Mouse (Mus musculus): ENCODE data around the gene Twistnb.
A peak's percentile ranks its signal among the peaks of the same experiment; 100 is the strongest.

Twistnb gene

GRCm38 (mm10) chr12:33429387-33430160 lies at the start of gene Twistnb:
TSS of gene Twistnb (plus strand) at chr12:33429635.
- DNase-seq (ENCODE audit: low read depth, low spot score) = peak; percentile 98

DNA sequence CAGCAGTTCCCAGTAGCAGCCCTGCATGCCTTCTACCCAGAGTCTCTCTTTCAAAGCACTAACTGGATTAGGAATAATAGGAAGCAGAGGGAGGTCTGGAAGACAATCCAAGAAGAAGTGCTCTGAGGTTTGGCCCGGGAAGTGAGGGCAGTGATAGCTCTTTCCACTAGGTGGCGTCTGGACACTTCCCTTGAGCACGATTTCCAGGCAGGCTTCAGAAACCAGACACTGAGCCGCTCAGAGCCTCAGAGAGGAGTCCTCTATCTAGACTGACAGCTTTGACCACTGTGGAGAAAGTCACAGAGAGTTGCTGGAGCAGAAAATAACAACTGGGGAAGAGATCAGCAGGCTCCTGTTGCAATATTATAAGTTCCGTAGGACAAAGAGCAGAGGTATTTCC lies 40.6 kb upstream of the Twistnb start:
- peak; percentile 85 for DNase-seq (ENCODE audit: low read depth, low spot score)

DNA sequence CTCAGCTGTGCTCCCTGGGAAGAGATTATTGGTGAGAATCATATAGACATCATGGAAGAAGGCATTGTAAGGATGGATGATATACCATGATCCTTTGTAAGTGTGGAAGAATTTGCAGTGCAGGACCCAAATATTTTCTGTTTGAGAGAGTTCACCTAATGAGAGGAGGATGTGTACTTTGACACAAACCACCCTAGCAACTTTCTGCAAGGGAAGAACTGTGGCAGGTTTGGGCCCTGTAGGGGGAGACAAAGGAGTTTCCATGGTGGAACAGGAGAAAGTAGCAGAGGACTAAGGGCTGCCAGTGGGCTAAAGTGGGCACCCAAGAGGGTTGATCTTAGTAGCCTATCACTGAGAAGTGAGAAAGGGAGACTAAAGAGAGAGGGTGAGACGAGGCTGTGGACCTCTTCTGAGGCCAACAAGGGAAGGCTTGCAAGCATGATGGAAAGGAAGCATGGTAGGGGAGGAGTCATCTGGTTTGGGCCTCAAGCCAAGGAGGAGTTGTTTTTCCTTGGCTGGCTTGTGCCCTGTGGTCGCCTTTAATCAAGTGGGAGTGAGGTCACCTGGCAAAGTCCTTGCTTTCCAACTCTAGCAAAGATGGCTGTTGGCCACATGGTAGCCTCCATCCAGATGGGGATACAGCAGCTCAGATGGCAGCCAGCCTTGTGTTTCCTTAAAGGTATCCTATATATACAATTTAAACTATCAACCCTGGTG lies 38.4 kb upstream of the Twistnb start:
- DNase-seq (ENCODE audit: low read depth, low spot score) = peak; percentile 79

DNA sequence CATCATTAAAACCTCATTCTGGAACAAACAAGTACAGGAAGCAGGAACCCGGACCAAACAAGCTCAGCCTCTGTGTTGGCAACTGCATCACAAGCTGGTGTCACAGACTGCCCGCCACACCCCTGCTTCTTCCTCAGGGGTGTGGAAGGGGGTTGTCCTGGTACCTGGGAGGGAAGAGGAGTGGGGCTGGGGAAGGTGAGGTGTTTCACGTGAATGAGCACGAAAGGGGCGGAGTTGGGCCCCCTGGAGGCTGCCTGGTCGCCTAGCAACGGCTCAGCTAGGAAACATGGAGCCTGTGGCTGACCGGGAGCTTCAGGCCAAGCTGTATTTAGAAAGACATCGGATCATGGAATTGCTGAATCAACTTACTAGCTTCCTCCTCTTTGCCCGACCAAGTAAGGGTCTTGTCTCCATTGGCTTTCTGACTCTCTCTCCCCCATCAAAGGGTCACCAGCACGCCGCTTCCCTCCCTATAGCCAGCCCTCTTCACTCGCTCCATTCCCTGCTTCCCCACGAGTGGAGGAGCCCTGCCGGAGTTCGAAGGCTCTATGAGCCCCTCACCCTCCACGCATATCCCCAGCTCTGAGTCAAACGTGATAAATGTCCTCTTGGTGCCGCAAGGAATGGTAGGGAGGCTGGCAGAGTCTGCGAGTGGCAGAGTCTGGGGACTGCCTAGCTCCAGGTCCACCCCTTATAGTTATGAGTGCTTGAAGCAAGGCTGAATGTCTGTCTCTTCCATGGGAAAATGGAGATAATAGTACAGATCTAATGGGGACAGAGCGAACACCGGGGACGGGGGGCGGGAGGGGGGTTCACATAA lies 34.4 kb upstream of the Twistnb start, which contains the start of gene Efcab10:
TSS of gene Efcab10 (plus strand) at position 51 of the 820 bp plus-strand sequence.
- no peak for DNase-seq (ENCODE audit: low read depth, low spot score)

GRCm38 (mm10) chr12:33403265-33403693 lies 26.2 kb upstream of the Twistnb start:
- no peak for DNase-seq (ENCODE audit: low read depth, low spot score)

GRCm38 (mm10) chr12:33404996-33405395 lies 24.4 kb upstream of the Twistnb start:
- DNase-seq (ENCODE audit: low read depth, low spot score) = no peak

DNA sequence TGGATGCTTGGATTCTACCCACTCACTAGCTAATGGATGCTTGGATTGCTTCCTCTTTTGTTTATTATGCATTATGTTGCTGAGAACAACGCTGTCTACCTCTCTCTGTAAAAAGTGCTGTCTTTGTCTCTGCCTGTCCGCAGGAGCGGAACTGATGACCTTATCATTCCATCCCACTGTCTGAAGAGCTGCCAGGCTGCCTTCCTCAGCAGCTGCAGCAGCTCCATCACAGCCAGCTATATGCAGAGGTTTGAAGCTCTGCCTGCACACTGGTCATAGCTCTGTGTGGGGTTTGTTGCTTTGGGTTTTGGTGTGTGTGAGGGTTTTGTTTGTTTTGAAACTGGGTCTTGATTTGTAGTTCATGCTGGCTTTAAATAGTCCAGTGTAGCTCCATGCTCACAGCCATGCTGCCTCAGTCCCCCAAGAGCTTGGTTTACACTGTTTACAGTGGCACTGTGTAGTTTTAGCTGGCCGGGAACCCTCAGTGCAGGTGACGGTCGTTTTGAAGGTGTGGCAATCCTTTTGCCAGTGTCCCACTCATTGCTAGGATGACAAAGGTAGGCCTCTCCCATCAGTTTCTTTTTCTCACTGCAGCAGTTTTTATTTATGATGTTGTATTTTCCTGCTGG lies 23.9 kb upstream of the Twistnb start:
- DNase-seq (ENCODE audit: low read depth, low spot score) = no peak

GRCm38 (mm10) chr12:33411580-33412151 lies 17.8 kb upstream of the Twistnb start:
- DNase-seq (ENCODE audit: low read depth, low spot score) = peak; percentile 40

- peak; percentile 57 for DNase-seq (ENCODE audit: low read depth, low spot score)
Measured at GRCm38 (mm10) chr12:33424329-33424728, 5.1 kb upstream of the Twistnb start.

GRCm38 (mm10) chr12:33427293-33427692 lies 2.1 kb upstream of the Twistnb start:
- no peak for DNase-seq (ENCODE audit: low read depth, low spot score)

- DNase-seq (ENCODE audit: low read depth, low spot score) = no peak
Measured at GRCm38 (mm10) chr12:33427726-33428125, 1.7 kb upstream of the Twistnb start.

DNA sequence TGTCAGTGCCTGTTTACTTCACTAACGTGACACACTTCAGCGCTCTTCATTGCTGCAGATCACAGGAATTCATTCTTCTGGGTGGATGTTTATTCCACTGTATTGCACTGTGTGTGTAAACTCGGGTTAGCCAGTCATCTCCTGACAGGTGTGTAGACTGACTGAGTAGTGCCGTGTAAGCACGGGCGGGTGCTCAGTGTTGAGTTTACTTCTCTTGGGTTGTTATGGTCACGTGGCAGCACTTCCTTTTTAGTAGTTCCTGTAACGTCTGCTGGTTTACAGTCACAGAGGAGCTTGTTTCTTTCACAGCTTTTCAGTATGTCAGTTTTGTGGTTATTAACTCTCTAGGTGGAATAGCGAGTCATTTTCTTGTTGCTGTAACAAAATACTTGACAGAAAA lies 4.4 kb downstream of the Twistnb start:
- DNase-seq (ENCODE audit: low read depth, low spot score) = no peak

DNA sequence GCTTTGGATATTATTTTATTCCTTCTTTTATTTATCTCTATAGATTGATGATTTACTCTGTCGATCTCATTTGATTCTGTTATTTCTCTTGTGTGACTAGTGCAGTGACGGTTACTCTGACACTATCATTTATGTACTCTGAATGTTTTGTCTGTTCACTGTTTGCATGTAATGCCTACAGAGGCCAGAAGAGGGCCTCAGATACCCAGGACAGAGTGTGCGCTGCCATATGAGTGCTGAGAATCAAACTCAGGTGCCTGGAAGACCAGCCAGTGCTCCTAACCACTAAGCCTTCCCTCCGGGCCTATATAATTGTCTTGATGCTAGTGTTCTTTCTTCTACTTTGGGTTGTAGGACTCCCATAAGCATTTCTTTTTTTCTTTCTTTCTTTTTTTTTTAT lies 5.3 kb downstream of the Twistnb start:
- peak; percentile 25 for DNase-seq (ENCODE audit: low read depth, low spot score)

DNA sequence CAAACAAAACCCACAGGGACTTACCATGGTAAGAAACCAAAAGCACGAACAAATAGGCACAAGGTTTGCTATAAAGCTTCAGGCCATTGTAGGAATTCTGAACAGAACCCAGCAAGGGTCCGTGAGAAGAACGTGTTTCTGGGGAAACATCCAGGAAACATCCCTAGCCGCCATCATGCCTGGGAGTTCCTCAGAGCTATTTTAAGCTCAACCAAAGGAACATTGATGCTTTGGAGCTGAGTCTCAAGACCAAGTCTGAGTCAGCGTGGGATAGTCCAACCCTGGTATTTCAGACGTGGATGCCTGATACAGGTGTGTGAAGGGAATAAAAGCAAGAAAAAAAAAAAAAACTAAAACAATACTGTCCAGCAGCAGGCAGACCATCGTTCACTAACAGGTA lies 26.0 kb downstream of the Twistnb start:
- DNase-seq (ENCODE audit: low read depth, low spot score) = peak; percentile 9

GRCm38 (mm10) chr12:33456242-33456641 lies 26.8 kb downstream of the Twistnb start:
- peak; percentile 39 for DNase-seq (ENCODE audit: low read depth, low spot score)

GRCm38 (mm10) chr12:33480975-33481374 lies 51.5 kb downstream of the Twistnb start:
- peak; percentile 48 for DNase-seq (ENCODE audit: low read depth, low spot score)

DNA sequence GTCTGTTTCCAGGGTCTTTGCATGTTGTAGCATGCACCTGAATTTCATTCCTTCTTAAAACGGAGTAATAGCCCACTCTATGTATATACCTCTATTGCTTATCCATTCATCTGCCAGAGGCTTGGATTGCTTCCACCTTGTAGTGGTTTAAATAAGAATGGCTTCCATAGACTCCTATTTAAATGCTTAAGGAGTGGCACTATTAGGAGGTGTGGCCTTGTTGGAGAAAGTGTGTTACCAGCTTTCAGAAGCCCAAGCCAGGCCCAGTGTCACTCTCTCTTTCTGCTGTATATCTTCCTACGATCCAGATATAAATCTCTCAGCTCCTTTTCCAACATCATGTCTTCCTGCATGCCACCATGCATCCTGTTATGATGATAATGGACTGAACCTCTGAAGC lies 53.5 kb downstream of the Twistnb start:
- DNase-seq (ENCODE audit: low read depth, low spot score) = no peak
